8 mouse cellular contexts compared by ENCODE assay signal in genomic region chr8:106337852-106338521, GRCm38 (mm10). TPM values are rescaled to one million over a fixed set of nuclear protein-coding genes. Genes with fewer than 3 reads are reported as not detected.
DNase-seq lines count a peak whose midpoint lies in the region; ATAC-seq and TF ChIP-seq lines count a peak whose summit lies in the region.

Gene Smpd3, minus strand, starts transcription at chr8:106337988.

- peak; percentile 97 to 99 for DNase-seq in B cell, adult 2 months
- peak; percentile 100 for DNase-seq in brain, embryonic 14.5 days (ENCODE audit: low read depth)
- peak; percentile 92 for DNase-seq in liver, adult 2 months (ENCODE audit: extremely low read depth, low read depth, low spot score)
- DNase-seq in splenic B cell, adult 2 months (ENCODE audit: low read depth, low spot score) = peak; percentile 100

- peak within 1 kb of the TSS; percentile 74 for H3K4me2 ChIP-seq in heart, embryonic 11.5 days
- H3K4me2 ChIP-seq in kidney, embryonic 16.5 days (replicated peaks; ENCODE audit: low read depth, low read length) = peak within 1 kb of the TSS; percentile 68
- peak within 1 kb of the TSS; percentile 87 for H3K4me2 ChIP-seq in myocyte (ENCODE audit: low read depth)

- H3K9ac ChIP-seq in heart, embryonic 11.5 days (ENCODE audit: low read depth, low read length) = no peak within 1 kb of the TSS; the same call in none of the 2 replicates
- peak within 1 kb of the TSS; percentile 68 for H3K9ac ChIP-seq in kidney, embryonic 16.5 days (replicated peaks; ENCODE audit: low read length)
- peak within 1 kb of the TSS; percentile 28; the same call in 1 of the 2 replicates for H3K9ac ChIP-seq in liver, adult 2 months (ENCODE audit: low read depth, low read length)

- peak; percentile 99 for ATAC-seq in heart, embryonic 11.5 days (replicated peaks; ENCODE audit: insufficient number of reproducible peaks, low FRiP score, low TSS enrichment)
- ATAC-seq in kidney, embryonic 16.5 days (ENCODE audit: low FRiP score, low TSS enrichment) = peak; percentile 100

- no peak for TF ChIP-seq CTCF in brain, embryonic 14.5 days (IDR thresholded peaks at IDR 0.05; ENCODE audit: borderline replicate concordance, extremely low read depth, insufficient read depth, insufficient read length)
- TF ChIP-seq CTCF in liver, adult 2 months (IDR thresholded peaks at IDR 0.05; ENCODE audit: low read depth, low read length) = no peak

- H3ac ChIP-seq in myocyte (ENCODE audit: control insufficient read depth, insufficient read length) = no peak within 1 kb of the TSS

- H3K4me1 ChIP-seq in erythroblast, embryonic 14.5 days (ENCODE audit: control insufficient read depth) = peaks cover 11% of the 10 kb centered on the region
- peaks cover 12% of the 10 kb centered on the region for H3K4me1 ChIP-seq in heart, embryonic 11.5 days (ENCODE audit: control insufficient read depth, insufficient read depth, low read length)
- peaks cover 11% of the 10 kb centered on the region for H3K4me1 ChIP-seq in kidney, embryonic 16.5 days (ENCODE audit: insufficient read depth, low read length)
- H3K4me1 ChIP-seq in liver, adult 2 months (ENCODE audit: control insufficient read depth, insufficient read depth, low read length) = no peaks in the 10 kb centered on the region; the same call in 1 of the 2 replicates

- H3K9me3 ChIP-seq in erythroblast, embryonic 14.5 days (ENCODE audit: control insufficient read depth, low read length) = no peaks in the 10 kb centered on the region
- H3K9me3 ChIP-seq in heart, embryonic 11.5 days (replicated peaks; ENCODE audit: control insufficient read depth, low read length) = no peaks in the 10 kb centered on the region
- H3K9me3 ChIP-seq in kidney, embryonic 16.5 days (ENCODE audit: low read length) = no peaks in the 10 kb centered on the region

- H3K27ac ChIP-seq in heart, embryonic 11.5 days (ENCODE audit: low read depth, low read length) = no peak within 1 kb of the TSS
- H3K27ac ChIP-seq in kidney, embryonic 16.5 days (ENCODE audit: low read length) = no peak within 1 kb of the TSS
- no peak within 1 kb of the TSS for H3K27ac ChIP-seq in liver, adult 2 months (replicated peaks; ENCODE audit: insufficient read depth, low read depth, low read length)

- peaks cover 32% of the 10 kb centered on the region for H3K27me3 ChIP-seq in erythroblast, embryonic 14.5 days (ENCODE audit: control insufficient read depth)
- H3K27me3 ChIP-seq in heart, embryonic 11.5 days (ENCODE audit: control insufficient read depth, insufficient read depth, low read length) = peaks cover 31% of the 10 kb centered on the region
- peaks cover 28% of the 10 kb centered on the region for H3K27me3 ChIP-seq in kidney, embryonic 16.5 days (ENCODE audit: insufficient read depth, low read length)
- H3K27me3 ChIP-seq in liver, adult 2 months (ENCODE audit: control insufficient read depth, insufficient read depth, low read length) = peaks cover 14% of the 10 kb centered on the region; the same call in 1 of the 2 replicates
- H3K27me3 ChIP-seq in myocyte (ENCODE audit: control insufficient read depth, insufficient read depth, insufficient read length) = peaks cover 20% of the 10 kb centered on the region
- no peaks in the 10 kb centered on the region for H3K27me3 ChIP-seq in splenic B cell, adult 2 months (ENCODE audit: control insufficient read depth, insufficient read depth, low read length, poor library complexity, severe bottlenecking)

- no peaks in the 10 kb centered on the region for H3K79me2 ChIP-seq in liver, adult 2 months (ENCODE audit: control insufficient read depth, insufficient read depth, low read length)
- H3K79me2 ChIP-seq in myocyte (ENCODE audit: control insufficient read depth, insufficient read depth) = no peaks in the 10 kb centered on the region

- under 1% methylated on average over 45 of the region's 45 CpGs for WGBS in heart, embryonic 11.5 days (ENCODE audit: insufficient replicate concordance)
- under 1% methylated on average over 45 of the region's 45 CpGs for WGBS in kidney, embryonic 16.5 days
- WGBS in liver, adult 2 months = under 1% methylated on average over 45 of the region's 45 CpGs

- H3K4me3 ChIP-seq in erythroblast, embryonic 14.5 days (replicated peaks) = peak within 1 kb of the TSS; percentile 56
- peak within 1 kb of the TSS; percentile 55 for H3K4me3 ChIP-seq in heart, embryonic 11.5 days (ENCODE audit: low read depth, low read length)
- peak within 1 kb of the TSS; percentile 68 for H3K4me3 ChIP-seq in kidney, embryonic 16.5 days (ENCODE audit: low read length)
- peak within 1 kb of the TSS; percentile 41 for H3K4me3 ChIP-seq in liver, adult 2 months (ENCODE audit: insufficient read depth, low read depth, low read length)
- H3K4me3 ChIP-seq in myocyte = peak within 1 kb of the TSS; percentile 23

- TF ChIP-seq POLR2A in brain, embryonic 14.5 days (IDR thresholded peaks at IDR 0.05; ENCODE audit: borderline replicate concordance, extremely low read depth, insufficient read depth, insufficient read length, poor library complexity, severe bottlenecking) = peak; percentile 95
- TF ChIP-seq POLR2A in liver, adult 2 months (IDR thresholded peaks at IDR 0.05; ENCODE audit: extremely low read depth, insufficient read depth, low read length) = 0 out of 2 replicates have a peak, but pooled peaks have one; percentile 18
- no peak for TF ChIP-seq POLR2A in myocyte (IDR thresholded peaks at IDR 0.05; ENCODE audit: insufficient read length, low read depth)

- H3K36me3 ChIP-seq in erythroblast, embryonic 14.5 days (ENCODE audit: control insufficient read depth) = no peaks in the 10 kb centered on the region
- H3K36me3 ChIP-seq in heart, embryonic 11.5 days (ENCODE audit: control insufficient read depth, insufficient read depth, low read length) = no peaks in the 10 kb centered on the region
- H3K36me3 ChIP-seq in kidney, embryonic 16.5 days (ENCODE audit: insufficient read depth, low read length) = no peaks in the 10 kb centered on the region
- H3K36me3 ChIP-seq in liver, adult 2 months (ENCODE audit: control insufficient read depth, insufficient read depth, low read length) = no peaks in the 10 kb centered on the region
- no peaks in the 10 kb centered on the region for H3K36me3 ChIP-seq in myocyte (ENCODE audit: control insufficient read depth, insufficient read depth)
- H3K36me3 ChIP-seq in splenic B cell, adult 2 months (ENCODE audit: control insufficient read depth, insufficient read depth, low read length, poor library complexity, severe bottlenecking) = no peaks in the 10 kb centered on the region

TF ChIP-seq in myocyte, 11 proteins besides CTCF, POLR2A, EP300 and RAD21:
- TF ChIP-seq TCF3 (IDR thresholded peaks at IDR 0.05; ENCODE audit: insufficient read length, low read depth) (no peak), CEBPB (IDR thresholded peaks at IDR 0.05; ENCODE audit: insufficient read depth, poor library complexity, severe bottlenecking) (no peak), USF1 (IDR thresholded peaks at IDR 0.05; ENCODE audit: low read depth) (peak; percentile 14), SRF (IDR thresholded peaks at IDR 0.05; ENCODE audit: control insufficient read depth, insufficient read length, low read depth) (peak; percentile 57), MYOD1 (IDR thresholded peaks at IDR 0.05; ENCODE audit: control insufficient read depth in 1 of 3, insufficient read length in 2 of 3, low read depth in 2 of 3) (peak in 1 of 3 experiments; percentile 10), REST (IDR thresholded peaks at IDR 0.05; ENCODE audit: insufficient read depth, insufficient read length) (peak; percentile 86), MYOG (IDR thresholded peaks at IDR 0.05; ENCODE audit: control insufficient read depth in 1 of 3, insufficient read depth in 1 of 3, insufficient read length in 2 of 3, low read depth in 2 of 3) (peak in 1 of 3 experiments; percentile 13)
TF ChIP-seq in myocyte: peak in this region for 5.

RNA-seq across cellular contexts. Expression of gene Smpd3, which starts in this region (rescaled TPM):
- 29.2 and 52.3 TPM in 2 replicates for polyA plus RNA-seq in brain, embryonic 14.5 days (2012; rRNA removed)
- polyA plus RNA-seq in erythroblast, embryonic 14.5 days (2012) = not detected in 2 replicates
- 2.0 and 2.3 TPM in 2 replicates for polyA plus RNA-seq in heart, embryonic 11.5 days (2014; fragmentation: Nextera tagmentation; extraction: Ambion mirVana)
- 0.82 and 1.0 TPM in 2 replicates for polyA plus RNA-seq in kidney, embryonic 16.5 days (2015; fragmentation: Nextera tagmentation; extraction: Ambion mirVana)
- total RNA-seq in liver, adult 2 months (2014; rRNA removed) = 1.3 and 1.8 TPM in 2 replicates
- polyA plus RNA-seq in liver, adult 2 months (2012; rRNA removed) = 0.45 and 0.71 TPM in 2 replicates
- polyA plus RNA-seq in myocyte (2012; fragmentation: generic; extraction: Trizol) = 0.02 TPM
